Mouse (Mus musculus) hematopoietic multipotent progenitor cell, adult 10-12 weeks (in vitro differentiated cells): Measurements from ENCODE around the gene Galc. TPM values are rescaled to one million over a fixed set of nuclear protein-coding genes. Genes with fewer than 3 reads are reported as not detected.

ENCODE experiments used
- polyA plus RNA-seq: library from polyadenylated mRNA; stranded (reverse); fragments of >175 nt; gene quantifications from 2 replicates; pipeline ENCODE4 v1.2.3, GENCODE M21; 2012; ENCODE audit warnings: low replicate concordance

Galc gene
- polyA plus RNA-seq: 2.2 and 3.2 TPM in 2 replicates

DNA sequence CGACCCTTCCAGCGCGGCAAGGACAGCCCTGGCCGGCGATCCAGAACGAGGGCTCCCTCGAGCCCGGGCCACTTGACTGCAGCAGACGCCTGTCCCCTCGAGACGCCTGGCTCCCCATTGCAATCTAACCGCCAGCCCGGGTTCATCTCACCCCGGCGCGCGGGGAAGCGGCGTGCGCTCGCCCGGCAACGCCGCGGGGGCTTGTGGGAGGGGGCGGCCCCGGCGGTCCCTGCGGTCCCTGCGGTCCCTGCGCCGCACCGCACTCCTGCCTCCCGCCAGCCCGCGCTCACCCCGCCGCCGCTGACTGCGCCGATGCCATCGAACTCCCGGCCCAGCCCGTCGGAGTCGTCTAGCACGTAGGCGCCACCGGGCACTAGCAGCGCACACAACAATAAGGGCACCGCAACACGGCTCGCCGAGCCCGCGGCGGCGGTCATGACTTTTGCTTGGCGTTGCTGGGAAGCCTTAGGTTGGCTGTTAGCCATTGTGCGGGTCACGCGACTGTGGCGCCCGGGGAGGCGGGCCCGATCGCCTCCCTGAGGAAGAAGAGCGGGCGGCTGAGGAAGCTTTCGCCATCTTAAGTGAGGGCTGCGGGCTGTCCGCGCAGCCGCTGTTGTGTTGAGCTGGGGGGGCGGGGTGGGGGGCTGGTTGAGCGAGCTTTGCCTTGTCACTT, at the start of gene Galc:
TSS of gene Galc (minus strand) at position 615 of the 673 bp plus-strand sequence.

DNA sequence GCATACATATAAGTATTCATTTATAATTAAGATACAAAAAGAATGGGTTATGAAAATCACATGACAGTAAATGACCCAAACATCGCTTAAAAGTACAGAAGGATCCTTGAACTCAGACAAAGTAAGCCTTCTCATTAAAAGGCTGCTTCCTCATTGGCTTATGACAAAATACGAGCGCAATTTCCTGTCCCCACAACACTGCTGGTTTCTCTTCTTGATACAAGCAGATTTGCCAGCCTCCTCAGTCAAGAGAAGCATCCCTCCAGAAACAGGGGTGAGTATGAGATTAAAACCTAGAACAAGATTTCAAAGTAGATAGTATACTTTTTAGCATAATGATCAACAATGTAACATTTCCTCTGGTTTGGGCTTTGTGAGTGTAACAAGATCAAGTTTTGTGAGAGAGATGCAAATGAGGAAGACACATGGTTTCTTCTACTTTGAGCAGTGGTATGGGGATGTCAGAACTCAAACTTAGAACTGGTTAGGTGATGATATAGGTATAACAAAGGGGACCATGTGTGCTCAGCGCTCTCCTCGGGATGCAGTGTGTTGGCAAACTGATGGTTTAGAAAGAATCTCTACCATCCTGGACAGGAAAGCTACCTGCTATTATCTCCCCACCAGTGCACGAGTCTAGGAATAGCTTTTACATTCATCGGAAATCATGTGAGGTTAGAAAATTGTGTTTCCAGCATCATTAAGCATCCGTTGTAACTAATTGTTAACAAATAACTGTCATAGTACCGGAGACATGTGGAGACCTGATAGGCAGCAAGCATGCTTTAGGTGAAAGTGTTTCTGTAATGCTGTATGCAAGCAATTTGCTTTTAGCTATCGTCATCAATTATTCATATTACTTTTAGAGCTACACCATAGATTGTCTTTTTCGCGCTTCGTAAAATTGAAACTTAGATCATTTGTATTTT, 9.4 kb upstream of the Galc start, which contains the start of gene Gpr65:
TSS of gene Gpr65 (plus strand) at position 195 of the 929 bp plus-strand sequence.

Other genes with a start within 250 kb of the Galc start
- 1.2 and 5.6 TPM in 2 replicates for gene Gpr65, start 9.2 kb upstream of the Galc start, polyA plus RNA-seq